Mouse (Mus musculus) hindbrain, embryonic 14.5 days (tissue): ENCODE measurements around the gene Metap2. TPM values are rescaled to one million over a fixed set of nuclear protein-coding genes. Genes with fewer than 3 reads are reported as not detected.

Source experiments
- ATAC-seq: fragments of 200-750 bp; cut with Nextera tagmentation; 2 replicates; pipeline ENCODE4 v1.8.0; 2017; ENCODE audit warnings: moderate number of reproducible peaks, mild to moderate bottlenecking, moderate TSS enrichment, moderate library complexity; ENCODE audit not compliant: low FRiP score
- DNase-seq: peaks from one replicate; pipeline ENCODE4 v3.0.0-alpha.2; 2015; ENCODE audit warnings: low spot score
- H3K27ac ChIP-seq: fragments of 300-500 bp; sonication (generic); 2 replicates; pipeline ENCODE4 v1.5.1; 2014; ENCODE audit warnings: mild to moderate bottlenecking, moderate library complexity
- H3K27me3 ChIP-seq: fragments of 300-500 bp; sonication (generic); 2 replicates; pipeline ENCODE4 v1.6.1; 2014; ENCODE audit warnings: mild to moderate bottlenecking, low read length, mixed read lengths; ENCODE audit not compliant: control insufficient read depth, insufficient read depth
- H3K36me3 ChIP-seq: fragments of 300-500 bp; sonication (generic); replicated peaks from 2 replicates; pipeline ENCODE4 v1.6.1; 2014; ENCODE audit not compliant: control insufficient read depth, insufficient read depth
- H3K4me1 ChIP-seq: fragments of 300-500 bp; sonication (generic); replicated peaks from 2 replicates; pipeline ENCODE4 v1.6.1; 2014; ENCODE audit warnings: antibody characterized with exemption, low read length, mixed read lengths; ENCODE audit not compliant: control insufficient read depth, insufficient read depth
- H3K4me2 ChIP-seq: fragments of 300-500 bp; sonication (generic); replicated peaks from 2 replicates; pipeline ENCODE4 v1.6.1; 2014; ENCODE audit warnings: mild to moderate bottlenecking, moderate library complexity
- H3K4me3 ChIP-seq: fragments of 300-500 bp; sonication (generic); replicated peaks from 2 replicates; pipeline ENCODE4 v1.5.1; 2014; ENCODE audit warnings: mild to moderate bottlenecking, low read length
- H3K9ac ChIP-seq: fragments of 300-500 bp; sonication (generic); 2 replicates; pipeline ENCODE4 v1.6.1; 2014
- H3K9me3 ChIP-seq: fragments of 300-500 bp; sonication (generic); 2 replicates; pipeline ENCODE4 v1.6.1; 2016; ENCODE audit warnings: low read length; ENCODE audit not compliant: control insufficient read depth
- WGBS: fragments of 180-500 bp; shearing (Covaris S2); extraction: QIAGEN DNeasy Blood & Tissue Kit; methylation state at CpG from one replicate; pipeline ENCODE4 v1.1.7; 2014; 5-methylcytosine and 5-hydroxymethylcytosine counted together
- polyA plus RNA-seq: library from polyadenylated mRNA; unstranded; fragments of >200 nt; fragmentation: Nextera tagmentation; extraction: Ambion mirVana; gene quantifications from 2 replicates; pipeline ENCODE4 v1.2.1, GENCODE M21; 2014

The Metap2 gene
- polyA plus RNA-seq = 153 and 161 TPM in 2 replicates

DNA sequence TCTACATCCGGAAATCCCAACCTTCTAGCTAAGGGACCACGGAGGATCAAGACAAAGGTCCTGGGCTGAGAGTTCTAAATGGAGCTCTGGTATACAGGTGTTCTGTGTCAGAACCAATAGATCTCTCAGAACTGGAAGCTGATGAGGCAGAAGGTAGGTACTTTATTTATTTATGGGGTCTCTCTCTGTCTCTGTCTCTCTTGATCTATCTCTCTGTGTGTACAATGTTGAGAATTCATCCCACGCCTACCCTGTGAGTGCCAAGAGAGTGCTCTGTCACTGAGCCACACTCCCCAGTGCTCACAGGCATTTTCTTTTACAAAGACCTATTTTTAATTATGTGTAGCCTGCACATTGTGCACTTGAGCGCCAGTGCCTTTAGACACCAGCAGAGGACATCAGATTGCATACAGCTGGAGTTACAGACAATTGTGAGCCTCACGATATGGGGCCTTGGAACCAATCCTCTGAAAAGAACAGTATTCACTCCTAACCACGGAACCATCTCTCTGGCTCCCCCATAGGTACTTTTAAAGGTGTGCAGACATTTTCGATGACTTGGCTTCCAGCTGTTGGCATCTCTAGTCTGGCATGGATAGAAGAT lies at the start of gene Metap2:
Gene Metap2 (minus strand): TSS at position 51 of the 604 bp plus-strand sequence.
- WGBS = 71% methylated on average over 7 of the region's 7 CpGs
- no peak within 1 kb of the TSS for H3K4me2 ChIP-seq
- ATAC-seq (no peak), DNase-seq (no peak)
- no peak within 1 kb of the TSS for H3K9ac ChIP-seq
- no peaks in the 10 kb centered on the region for H3K27me3 ChIP-seq
- no peaks in the 10 kb centered on the region for H3K36me3 ChIP-seq
- no peaks in the 10 kb centered on the region for H3K9me3 ChIP-seq
- no peaks in the 10 kb centered on the region for H3K4me1 ChIP-seq
- no peak within 1 kb of the TSS for H3K4me3 ChIP-seq
- H3K27ac ChIP-seq = no peak within 1 kb of the TSS

DNA sequence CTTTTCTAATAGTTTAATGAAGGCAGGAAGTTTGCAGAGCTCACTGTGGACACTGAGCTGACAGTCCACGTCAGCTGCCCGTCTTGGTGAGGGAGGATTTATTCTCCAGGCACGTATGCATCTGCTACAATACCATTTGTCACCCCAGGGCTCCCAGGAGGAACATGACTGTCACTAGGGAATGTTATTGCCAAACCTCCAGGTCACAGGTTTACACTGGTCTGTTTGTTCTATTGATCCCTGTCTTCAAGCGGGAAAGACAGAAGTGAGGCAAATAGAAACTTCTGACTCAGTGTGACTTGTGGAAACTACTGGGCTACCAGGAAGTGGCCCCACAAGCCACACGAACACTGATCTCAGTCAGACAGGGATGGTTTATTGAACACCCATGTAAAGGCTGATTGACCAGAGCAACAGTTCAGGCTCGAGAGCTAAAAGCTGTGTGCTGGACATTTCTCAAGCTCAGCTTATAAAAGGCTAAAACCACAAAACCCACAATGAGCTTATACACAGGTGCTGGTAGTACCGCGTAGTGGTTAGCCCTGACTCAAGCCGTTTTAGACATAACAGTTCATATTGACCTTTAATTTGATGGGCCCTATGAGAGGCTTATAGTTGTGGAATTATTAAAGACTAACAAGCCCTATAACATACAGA lies 49.1 kb upstream of the Metap2 start:
- Histone ChIP-seq H3K4me2 (no peak overlapping the region), H3K9ac (no peak overlapping the region), H3K27ac (no peak overlapping the region), H3K4me3 (no peak overlapping the region), H3K4me1 (no peaks in the 10 kb centered on the region), H3K9me3 (no peaks in the 10 kb centered on the region), H3K36me3 (no peaks in the 10 kb centered on the region), H3K27me3 (no peaks in the 10 kb centered on the region)
- DNase-seq = no peak
- WGBS = 68% methylated on average over 9 of the region's 9 CpGs
- ATAC-seq = no peak

DNA sequence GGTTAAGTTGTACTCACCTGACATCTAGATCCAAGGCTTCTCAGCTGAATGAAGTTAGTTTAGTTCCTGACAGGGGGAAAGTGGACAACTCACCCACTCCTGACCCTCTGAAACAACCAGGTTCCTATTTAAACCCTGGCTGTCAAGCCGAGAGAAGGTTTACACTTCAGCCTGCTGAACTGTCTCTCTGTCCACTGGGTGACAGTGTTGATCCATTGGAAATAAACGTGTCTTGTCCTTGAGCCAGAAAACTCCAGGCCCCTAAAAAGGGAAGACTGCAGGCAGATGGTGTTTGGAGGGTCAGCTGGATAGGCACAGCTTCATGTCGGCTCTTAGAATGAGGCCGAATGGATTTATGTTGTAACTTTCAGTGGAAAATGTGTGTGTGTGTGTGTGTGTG lies 48.5 kb upstream of the Metap2 start:
- Histone ChIP-seq H3K9me3 (no peaks in the 10 kb centered on the region), H3K36me3 (no peaks in the 10 kb centered on the region), H3K9ac (no peak overlapping the region), H3K4me2 (no peak overlapping the region), H3K4me3 (no peak overlapping the region), H3K4me1 (no peaks in the 10 kb centered on the region), H3K27me3 (no peaks in the 10 kb centered on the region), H3K27ac (no peak overlapping the region)
- DNase-seq (peak; percentile 75), ATAC-seq (peak; percentile 27; the same call in 1 of the 2 replicates)
- 39% methylated on average over 4 of the region's 4 CpGs for WGBS

DNA sequence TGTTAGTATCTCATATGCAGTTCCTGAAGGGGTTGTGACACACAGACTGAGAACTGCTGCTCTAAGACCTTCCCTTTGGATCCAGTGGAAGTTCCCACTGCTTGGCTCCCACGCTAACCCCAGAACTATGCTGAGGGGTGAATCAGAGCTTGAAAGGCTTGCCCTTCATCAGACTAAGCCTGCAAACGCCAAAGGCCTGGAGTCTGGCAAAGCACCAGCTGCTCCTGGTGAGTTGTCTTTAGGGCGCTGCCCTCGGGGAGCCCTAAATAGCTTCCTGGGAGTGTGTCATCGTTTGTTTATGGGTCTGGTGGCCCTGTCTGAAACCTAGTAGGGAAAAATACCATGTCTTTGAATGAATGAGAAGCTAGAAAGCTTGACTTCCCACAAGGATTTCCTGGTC lies 47.3 kb upstream of the Metap2 start:
- Histone ChIP-seq H3K4me3 (no peak overlapping the region), H3K4me2 (no peak overlapping the region), H3K36me3 (no peaks in the 10 kb centered on the region), H3K27ac (no peak overlapping the region), H3K9me3 (no peaks in the 10 kb centered on the region), H3K9ac (no peak overlapping the region), H3K4me1 (no peaks in the 10 kb centered on the region), H3K27me3 (no peaks in the 10 kb centered on the region)
- ATAC-seq (no peak), DNase-seq (no peak)
- 53% methylated on average over 5 of the region's 5 CpGs for WGBS

DNA sequence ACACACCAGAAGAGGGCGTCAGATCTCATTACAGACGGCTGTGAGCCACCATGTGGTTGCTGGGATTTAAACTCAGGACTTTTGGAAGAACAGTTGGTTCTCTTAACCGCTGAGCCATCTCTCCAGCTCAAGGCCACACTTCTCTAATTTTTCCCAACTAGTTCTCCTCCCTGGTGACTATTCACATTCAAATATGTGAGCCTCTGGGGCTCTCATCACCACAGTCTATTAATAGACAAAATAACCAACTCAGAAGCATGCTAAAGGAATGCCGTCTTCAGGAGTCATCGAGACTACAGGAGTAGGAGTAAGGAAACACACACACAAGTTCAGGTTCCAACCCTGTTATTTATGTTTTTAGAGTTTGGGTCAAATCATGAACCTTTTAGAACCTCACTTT lies 43.4 kb upstream of the Metap2 start:
- Histone ChIP-seq H3K4me1 (no peaks in the 10 kb centered on the region), H3K9me3 (no peaks in the 10 kb centered on the region), H3K4me2 (no peak overlapping the region), H3K27me3 (no peaks in the 10 kb centered on the region), H3K27ac (no peak overlapping the region), H3K36me3 (no peaks in the 10 kb centered on the region), H3K4me3 (no peak overlapping the region), H3K9ac (no peak overlapping the region)
- 88% methylated on average over 5 of the region's 5 CpGs for WGBS
- ATAC-seq = no peak
- no peak for DNase-seq

DNA sequence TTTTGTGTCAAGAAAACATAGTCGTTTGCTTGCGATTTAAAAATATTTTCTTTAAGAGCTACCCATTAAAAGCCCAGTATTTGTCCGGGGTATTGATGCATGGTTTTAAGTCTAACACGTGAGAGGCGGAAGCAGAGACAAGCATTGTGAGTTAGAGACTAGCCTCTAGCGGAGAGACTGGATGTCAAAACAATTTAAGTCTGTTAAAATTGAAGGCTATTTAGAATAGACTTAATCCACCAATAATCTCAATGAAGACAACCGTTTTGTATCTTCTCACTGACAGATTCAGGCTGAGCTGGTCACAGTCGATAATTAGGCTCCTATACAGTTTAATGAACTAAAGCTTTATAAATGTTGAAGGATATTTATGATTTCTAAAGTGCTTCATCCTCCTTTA lies 42.8 kb upstream of the Metap2 start:
- Histone ChIP-seq H3K9ac (no peak overlapping the region), H3K36me3 (no peaks in the 10 kb centered on the region), H3K27ac (no peak overlapping the region), H3K27me3 (no peaks in the 10 kb centered on the region), H3K4me2 (no peak overlapping the region), H3K4me1 (no peaks in the 10 kb centered on the region), H3K9me3 (no peaks in the 10 kb centered on the region), H3K4me3 (no peak overlapping the region)
- 88% methylated on average over 8 of the region's 8 CpGs for WGBS
- no peak for ATAC-seq
- DNase-seq = no peak

DNA sequence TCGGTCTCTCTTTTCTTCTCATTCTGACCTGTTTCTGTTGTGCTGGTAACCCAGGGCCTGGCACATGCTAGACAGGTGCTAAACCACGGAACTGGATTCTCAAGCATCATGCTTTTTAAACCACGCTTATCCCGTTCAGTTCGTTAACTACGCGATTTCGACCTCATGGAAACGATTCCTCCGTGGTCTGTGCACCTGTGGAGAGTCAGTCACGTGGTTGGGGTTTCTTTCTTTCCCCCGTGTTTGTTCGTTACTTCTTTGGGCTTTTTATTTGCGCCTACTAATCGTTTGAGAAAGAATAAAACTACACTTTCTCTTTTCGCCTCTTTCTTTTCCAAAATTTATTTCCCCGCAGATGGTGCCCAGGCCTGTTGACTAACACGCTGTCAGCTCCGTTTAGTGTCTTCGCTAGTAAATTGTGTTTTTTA lies 42.0 kb upstream of the Metap2 start:
- H3K9me3 ChIP-seq = no peaks in the 10 kb centered on the region
- no peaks in the 10 kb centered on the region for H3K36me3 ChIP-seq
- no peak overlapping the region for H3K9ac ChIP-seq
- no peak overlapping the region for H3K4me3 ChIP-seq
- ATAC-seq = no peak
- no peaks in the 10 kb centered on the region for H3K4me1 ChIP-seq
- WGBS = 87% methylated on average over 20 of the region's 20 CpGs
- no peak overlapping the region for H3K4me2 ChIP-seq
- DNase-seq = no peak
- no peak overlapping the region for H3K27ac ChIP-seq
- no peaks in the 10 kb centered on the region for H3K27me3 ChIP-seq

DNA sequence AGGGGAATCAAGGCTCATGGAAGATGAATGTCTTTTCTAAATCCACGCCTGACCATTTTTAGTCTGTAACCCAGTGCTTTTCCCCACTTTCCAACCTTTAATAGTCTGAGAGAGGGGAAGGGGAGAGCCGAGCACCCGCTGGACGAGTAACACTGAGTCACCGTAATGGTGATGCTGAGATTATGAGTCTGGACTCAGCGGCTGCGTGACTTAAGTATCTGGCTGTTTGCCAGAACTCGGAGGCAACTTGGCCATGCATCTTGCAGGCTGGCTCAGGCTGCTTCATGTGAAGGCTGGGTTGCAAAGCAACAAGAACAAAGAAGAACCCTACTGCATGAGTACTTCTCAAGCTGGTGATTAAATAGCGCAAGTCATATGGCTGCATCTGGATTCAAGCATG lies 37.1 kb upstream of the Metap2 start:
- DNase-seq = peak; percentile 73
- WGBS = 49% methylated on average over 9 of the region's 9 CpGs
- Histone ChIP-seq H3K27me3 (no peaks in the 10 kb centered on the region), H3K4me1 (no peaks in the 10 kb centered on the region), H3K4me3 (no peak overlapping the region), H3K9me3 (no peaks in the 10 kb centered on the region), H3K27ac (no peak overlapping the region), H3K36me3 (no peaks in the 10 kb centered on the region), H3K4me2 (no peak overlapping the region), H3K9ac (no peak overlapping the region)
- ATAC-seq = peak; percentile 75; the same call in 1 of the 2 replicates

DNA sequence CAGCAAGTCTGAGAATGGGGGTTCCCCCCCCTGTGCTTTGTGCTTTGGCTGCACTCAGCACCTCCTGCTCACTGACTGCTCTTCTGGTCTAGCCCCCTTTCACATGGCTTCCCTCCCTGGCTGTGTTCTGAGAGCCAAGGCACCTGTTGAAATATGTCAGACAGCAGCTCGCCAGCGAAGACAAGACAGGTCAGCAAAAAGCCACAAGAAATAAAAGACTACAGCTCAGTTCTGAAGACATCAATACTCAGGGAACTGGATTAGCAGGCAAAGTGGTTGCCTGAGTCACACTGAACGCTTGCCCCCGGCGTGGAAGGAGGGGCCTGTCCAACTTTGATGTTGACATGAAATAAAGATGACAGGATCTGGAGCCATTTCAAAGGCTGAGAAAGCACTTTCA lies 36.0 kb upstream of the Metap2 start:
- Histone ChIP-seq H3K36me3 (no peaks in the 10 kb centered on the region), H3K4me3 (no peak overlapping the region), H3K9ac (no peak overlapping the region), H3K9me3 (no peaks in the 10 kb centered on the region), H3K27ac (no peak overlapping the region), H3K27me3 (no peaks in the 10 kb centered on the region), H3K4me2 (no peak overlapping the region), H3K4me1 (no peaks in the 10 kb centered on the region)
- 72% methylated on average over 5 of the region's 5 CpGs for WGBS
- ATAC-seq = no peak
- no peak for DNase-seq
